Mouse (Mus musculus): ENCODE data around the gene Gm11096. TPM values are rescaled to one million over a fixed set of nuclear protein-coding genes. Genes with fewer than 3 reads are reported as not detected.

Gene Gm11096
- polyA plus RNA-seq (2017; shearing (Covaris generic)), result not detected

GRCm38 (mm10) chr17:81441463-81441862 lies at the start of gene Gm11096:
Gm11096 (plus strand) TSS chr17:81441763.

